Mouse (Mus musculus) hindbrain, postnatal 0 days (tissue): ENCODE data around the gene Ccdc32. TPM values are rescaled to one million over a fixed set of nuclear protein-coding genes. Genes with fewer than 3 reads are reported as not detected.
A peak's percentile ranks its signal among the peaks of the same experiment; 100 is the strongest.

ENCODE experiments used
- ATAC-seq: fragments of 200-750 bp; cut with Nextera tagmentation; 2 replicates; pipeline ENCODE4 v1.8.0; 2017; ENCODE audit warnings: mild to moderate bottlenecking, moderate TSS enrichment, moderate library complexity
- DNase-seq: peaks from one replicate; pipeline ENCODE4 v3.0.0-alpha.2; 2015; ENCODE audit warnings: low spot score
- H3K27ac ChIP-seq: fragments of 300-500 bp; sonication (generic); 2 replicates; pipeline ENCODE4 v1.5.1; 2014; ENCODE audit warnings: mild to moderate bottlenecking
- H3K27me3 ChIP-seq: fragments of 300-500 bp; sonication (generic); 2 replicates; pipeline ENCODE4 v1.6.1; 2014; ENCODE audit warnings: low read length, mixed read lengths; ENCODE audit not compliant: insufficient read depth
- H3K36me3 ChIP-seq: fragments of 300-500 bp; sonication (generic); 2 replicates; pipeline ENCODE4 v1.6.1; 2014; ENCODE audit warnings: low read length, mixed read lengths; ENCODE audit not compliant: insufficient read depth
- H3K4me1 ChIP-seq: fragments of 300-500 bp; sonication (generic); 2 replicates; pipeline ENCODE4 v1.6.1; 2014; ENCODE audit warnings: antibody characterized with exemption, low read length, mixed read lengths; ENCODE audit not compliant: insufficient read depth
- H3K4me2 ChIP-seq: fragments of 300-500 bp; sonication (generic); 2 replicates; pipeline ENCODE4 v1.6.1; 2014; ENCODE audit warnings: low read depth, mild to moderate bottlenecking, low read length, moderate library complexity, mixed read lengths
- H3K4me3 ChIP-seq: fragments of 300-500 bp; sonication (generic); 2 replicates; pipeline ENCODE4 v1.5.1; 2014; ENCODE audit warnings: low read length
- H3K9ac ChIP-seq: fragments of 300-500 bp; sonication (generic); replicated peaks from 2 replicates; pipeline ENCODE4 v1.6.1; 2014; ENCODE audit warnings: mild to moderate bottlenecking, low read length, moderate library complexity, mixed read lengths
- H3K9me3 ChIP-seq: fragments of 300-500 bp; sonication (generic); 2 replicates; pipeline ENCODE4 v1.6.1; 2016; ENCODE audit warnings: low read length, mixed read lengths
- CTCF ChIP-seq: IDR thresholded peaks from 2 replicates; pipeline ENCODE4 v1.5.1; 2016; ENCODE audit warnings: antibody characterized with exemption, control low read depth, low read depth
- WGBS: fragments of 180-500 bp; shearing (Covaris S2); extraction: QIAGEN DNeasy Blood & Tissue Kit; methylation state at CpG from one replicate; pipeline ENCODE4 v1.1.7; 2014; 5-methylcytosine and 5-hydroxymethylcytosine counted together
- polyA plus RNA-seq: library from polyadenylated mRNA; unstranded; fragments of >200 nt; fragmentation: Nextera tagmentation; extraction: Ambion mirVana; gene quantifications from 2 replicates; pipeline ENCODE4 v1.2.1, GENCODE M21; 2015
- total RNA-seq: library from RNA; depleted of rRNA; stranded (reverse); fragments of >200 nt; gene quantifications from 2 replicates; pipeline ENCODE4 v1.2.3, GENCODE M21; 2014

The Ccdc32 gene
- total and polyA plus RNA-seq, 2 experiments from 2014 or later = 26.1 to 47.9 TPM

DNA sequence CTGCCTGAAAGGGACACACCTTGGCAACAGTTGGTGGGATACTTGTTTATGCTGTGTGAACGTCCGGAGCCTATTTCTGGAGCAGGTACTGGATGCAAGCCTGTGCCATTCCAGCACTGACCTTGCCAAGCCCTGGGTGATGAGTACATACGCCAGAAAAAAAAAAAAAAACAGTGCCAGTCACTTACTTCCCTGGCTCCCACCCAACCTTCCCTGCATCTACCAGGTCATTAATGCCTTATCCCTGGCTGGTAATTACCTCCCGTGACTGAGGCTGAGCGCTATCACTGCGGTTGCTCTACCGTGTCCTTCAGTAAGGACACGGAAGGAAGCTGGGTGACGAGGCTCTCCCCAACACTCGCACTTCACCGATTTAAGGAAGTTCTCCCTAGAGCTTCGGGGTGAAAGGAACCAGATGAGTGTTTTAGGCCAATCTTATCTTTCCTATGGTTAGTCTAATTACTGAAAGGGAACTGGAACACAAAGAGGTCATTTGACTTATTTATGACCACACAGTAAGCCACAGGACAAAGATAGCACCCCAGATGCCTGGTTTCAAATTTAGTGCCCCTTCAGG, 13.5 kb downstream of the Ccdc32 start:
- Histone ChIP-seq H3K4me2 (no peak overlapping the region), H3K4me1 (no peaks in the 10 kb centered on the region), H3K27ac (no peak overlapping the region), H3K9me3 (no peaks in the 10 kb centered on the region), H3K9ac (no peak overlapping the region), H3K36me3 (peaks cover 3% of the 10 kb centered on the region), H3K27me3 (no peaks in the 10 kb centered on the region), H3K4me3 (no peak overlapping the region)
- TF ChIP-seq CTCF = no peak
- DNase-seq = no peak
- ATAC-seq = no peak
- WGBS = 65% methylated on average over 12 of the region's 12 CpGs

DNA sequence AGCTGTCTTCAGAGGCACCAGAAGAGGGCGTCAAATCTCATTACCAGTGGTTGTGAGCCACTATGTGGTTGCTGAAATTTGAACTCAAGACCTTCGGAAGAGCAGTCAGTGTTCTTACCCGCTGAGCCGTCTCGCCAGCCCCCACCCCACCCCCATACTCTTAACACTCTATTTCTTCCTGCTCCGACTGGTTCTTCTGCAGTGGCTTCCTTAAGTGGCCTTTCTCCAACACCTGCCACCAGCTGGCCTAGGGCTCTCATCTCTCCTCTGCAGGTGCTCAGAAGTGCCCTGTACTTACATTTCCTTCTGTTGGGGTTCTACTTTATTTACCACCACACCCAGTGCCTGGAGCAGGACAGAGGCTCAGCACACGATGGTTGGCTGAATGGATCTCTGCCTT, 14.2 kb downstream of the Ccdc32 start:
- ATAC-seq (no peak), DNase-seq (no peak)
- no peak for TF ChIP-seq CTCF
- no peak overlapping the region for H3K4me3 ChIP-seq
- no peaks in the 10 kb centered on the region for H3K9me3 ChIP-seq
- WGBS = 81% methylated on average over 7 of the region's 7 CpGs
- no peaks in the 10 kb centered on the region for H3K27me3 ChIP-seq
- H3K27ac ChIP-seq = no peak overlapping the region
- H3K9ac ChIP-seq = no peak overlapping the region
- no peak overlapping the region for H3K4me2 ChIP-seq
- no peaks in the 10 kb centered on the region for H3K36me3 ChIP-seq
- no peaks in the 10 kb centered on the region for H3K4me1 ChIP-seq

DNA sequence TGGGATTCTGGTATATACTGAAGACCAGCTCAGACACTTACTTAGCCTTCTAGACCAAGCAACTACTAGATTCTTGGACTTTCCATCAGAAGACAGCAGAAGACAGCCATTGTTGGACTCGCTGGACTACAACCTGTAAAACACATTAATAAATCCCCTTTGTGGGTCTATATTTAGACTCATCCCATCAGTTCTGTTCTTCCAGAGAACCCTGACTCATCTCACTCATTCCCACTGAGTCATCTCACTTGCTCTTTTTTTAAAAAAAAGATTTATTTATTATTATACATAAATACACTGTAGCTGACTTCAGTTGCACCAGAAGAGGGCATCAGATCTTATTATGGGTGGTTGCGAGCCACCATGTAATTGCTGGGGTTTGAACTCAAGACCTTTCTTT, 19.8 kb downstream of the Ccdc32 start:
- ATAC-seq (no peak), DNase-seq (no peak)
- Histone ChIP-seq H3K9me3 (no peaks in the 10 kb centered on the region), H3K4me2 (no peak overlapping the region), H3K36me3 (no peaks in the 10 kb centered on the region), H3K4me3 (no peak overlapping the region), H3K4me1 (no peaks in the 10 kb centered on the region), H3K27ac (no peak overlapping the region), H3K27me3 (no peaks in the 10 kb centered on the region), H3K9ac (no peak overlapping the region)
- no peak for TF ChIP-seq CTCF
- WGBS = 92% methylated on average over 2 of the region's 2 CpGs

DNA sequence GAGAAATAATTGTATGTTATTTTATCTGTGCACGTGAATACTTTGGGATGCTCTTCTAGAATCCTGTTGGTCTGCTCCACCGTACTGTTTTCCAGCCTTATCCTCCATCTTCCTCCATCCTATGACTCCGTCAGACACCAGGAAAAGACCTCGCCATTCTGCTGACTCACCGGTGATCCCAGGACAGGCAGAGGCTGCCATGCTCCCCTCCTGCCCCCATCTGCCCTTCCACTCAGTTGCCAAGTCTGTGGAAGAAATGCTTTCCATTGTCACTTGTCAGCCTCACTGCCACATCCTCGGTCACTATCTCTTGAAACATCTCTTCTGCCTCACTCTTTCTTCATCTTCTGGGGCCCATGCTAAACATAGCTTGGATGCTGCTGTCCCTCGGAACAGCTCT, 22.3 kb downstream of the Ccdc32 start:
- no peak overlapping the region for H3K27ac ChIP-seq
- no peaks in the 10 kb centered on the region for H3K27me3 ChIP-seq
- H3K9ac ChIP-seq = no peak overlapping the region
- WGBS = 86% methylated on average over 7 of the region's 7 CpGs
- H3K9me3 ChIP-seq = no peaks in the 10 kb centered on the region
- no peak overlapping the region for H3K4me2 ChIP-seq
- ATAC-seq (no peak), DNase-seq (no peak)
- no peak for TF ChIP-seq CTCF
- H3K4me1 ChIP-seq = no peaks in the 10 kb centered on the region
- H3K36me3 ChIP-seq = no peaks in the 10 kb centered on the region
- H3K4me3 ChIP-seq = no peak overlapping the region

DNA sequence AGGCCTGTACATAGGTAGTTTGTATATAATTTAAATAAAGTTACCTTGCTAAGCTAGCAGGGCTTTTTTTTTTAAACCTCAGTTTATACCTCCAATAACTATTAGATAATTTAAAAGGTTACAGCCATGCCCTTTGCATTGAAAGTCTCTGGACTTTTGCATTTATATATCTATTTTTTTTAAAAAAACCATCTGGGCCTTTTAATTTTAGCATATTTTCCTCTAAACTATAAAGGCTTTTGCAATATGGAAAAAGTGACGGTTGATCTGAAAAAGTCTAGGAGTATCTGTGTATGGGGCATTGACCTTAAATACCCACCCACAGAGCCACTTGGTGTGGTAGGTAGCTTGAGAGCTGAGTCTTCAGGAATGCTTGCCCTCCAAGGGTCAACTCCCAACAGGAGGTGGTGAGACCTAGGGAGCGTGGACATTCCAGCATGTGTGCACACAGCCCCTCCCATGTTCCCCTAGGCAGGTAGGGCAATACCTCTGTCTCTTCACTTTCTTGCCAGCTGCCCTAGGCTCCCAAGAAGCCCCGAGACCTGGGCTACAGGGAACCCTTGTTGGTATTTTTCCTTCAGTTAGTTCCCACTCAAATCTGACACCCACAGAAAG, 30.1 kb downstream of the Ccdc32 start:
- Histone ChIP-seq H3K4me1 (0 out of 2 replicates have a peak, but pooled peaks cover 5% of the 10 kb centered on the region), H3K27me3 (no peaks in the 10 kb centered on the region), H3K36me3 (no peaks in the 10 kb centered on the region), H3K9me3 (no peaks in the 10 kb centered on the region), H3K27ac (no peak overlapping the region), H3K4me3 (no peak overlapping the region), H3K9ac (no peak overlapping the region), H3K4me2 (no peak overlapping the region)
- DNase-seq (no peak), ATAC-seq (no peak)
- 52% methylated on average over 3 of the region's 3 CpGs for WGBS
- TF ChIP-seq CTCF = no peak

DNA sequence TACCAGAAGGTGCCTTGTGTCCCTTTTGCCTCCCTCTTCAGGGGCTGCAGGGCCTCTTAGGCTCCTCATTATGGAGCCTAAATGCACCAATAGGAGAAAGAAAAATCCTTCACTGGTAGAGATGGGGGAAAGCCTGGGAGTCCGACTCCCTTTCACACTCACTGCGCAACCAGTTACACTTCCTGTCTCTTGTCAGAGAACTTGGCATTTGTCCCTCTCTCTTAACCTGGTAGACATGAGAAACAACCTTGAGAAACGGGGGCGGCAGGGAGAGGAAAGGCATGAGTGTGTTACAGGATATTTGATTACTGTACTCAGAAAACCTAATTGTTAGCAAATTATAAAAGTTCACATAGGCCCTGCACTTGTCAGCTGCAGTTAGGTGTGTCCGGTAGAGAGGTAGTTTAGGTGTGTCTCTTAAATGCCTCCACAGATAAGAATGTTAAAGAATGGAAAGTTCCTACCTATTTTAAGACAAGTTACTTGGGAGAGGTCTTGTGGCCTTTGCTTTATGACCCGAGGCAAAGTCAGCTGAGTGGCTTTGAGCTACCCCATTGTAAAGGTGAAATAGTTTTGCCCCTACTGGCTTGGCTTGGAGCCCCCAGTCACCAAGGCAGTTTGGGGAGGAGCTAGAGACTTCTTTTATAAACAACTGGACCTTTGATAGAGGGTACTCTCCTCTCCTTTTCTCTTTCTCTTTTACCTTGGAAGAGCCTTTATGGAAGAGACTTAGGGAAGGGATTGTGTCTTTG, 30.9 kb downstream of the Ccdc32 start:
- H3K27ac ChIP-seq = no peak overlapping the region
- 81% methylated on average over 6 of the region's 6 CpGs for WGBS
- no peak overlapping the region for H3K9ac ChIP-seq
- no peaks in the 10 kb centered on the region for H3K27me3 ChIP-seq
- no peaks in the 10 kb centered on the region for H3K9me3 ChIP-seq
- no peak overlapping the region for H3K4me3 ChIP-seq
- ATAC-seq = no peak
- no peak for DNase-seq
- no peak for TF ChIP-seq CTCF
- H3K4me1 ChIP-seq = 0 out of 2 replicates have a peak, but pooled peaks cover 5% of the 10 kb centered on the region
- H3K36me3 ChIP-seq = no peaks in the 10 kb centered on the region
- H3K4me2 ChIP-seq = no peak overlapping the region

DNA sequence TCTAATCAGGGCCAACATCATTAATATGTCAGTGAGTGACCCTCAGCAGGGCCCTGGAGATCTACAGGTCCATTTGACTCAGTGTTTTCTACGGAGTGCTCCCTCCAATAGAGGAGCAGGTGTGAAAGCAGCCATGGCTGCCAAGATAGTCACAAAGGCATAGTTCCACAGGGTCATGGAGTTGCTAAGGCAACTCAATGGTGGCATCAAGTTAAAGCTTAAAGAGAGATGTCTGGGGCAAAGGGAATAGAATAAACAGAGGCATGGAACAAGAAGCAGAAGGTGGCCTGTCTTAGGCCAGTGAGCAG, 32.4 kb downstream of the Ccdc32 start:
- H3K4me3 ChIP-seq = no peak overlapping the region
- no peak overlapping the region for H3K9ac ChIP-seq
- 23% methylated on average over 1 of the region's 1 CpGs for WGBS
- no peak for TF ChIP-seq CTCF
- H3K9me3 ChIP-seq = no peaks in the 10 kb centered on the region
- ATAC-seq (peak; percentile 59), DNase-seq (peak; percentile 8)
- no peaks in the 10 kb centered on the region for H3K27me3 ChIP-seq
- no peak overlapping the region; the same call in 1 of the 2 replicates for H3K4me2 ChIP-seq
- H3K4me1 ChIP-seq = 0 out of 2 replicates have a peak, but pooled peaks cover 5% of the 10 kb centered on the region
- H3K27ac ChIP-seq = peak overlapping the region; percentile 4; the same call in 1 of the 2 replicates
- H3K36me3 ChIP-seq = no peaks in the 10 kb centered on the region
